Mouse (Mus musculus) G1E-ER4 (cell line): ENCODE data around the gene Tifab. TPM values are rescaled to one million over a fixed set of nuclear protein-coding genes. Genes with fewer than 3 reads are reported as not detected.

Source experiments
- GATA1 ChIP-seq: IDR thresholded peaks from one replicate; pipeline ENCODE4 v1.8.0; 2012; ENCODE audit warnings: low read length, inconsistent platforms
- polyA plus RNA-seq: library from polyadenylated mRNA; stranded (reverse); fragments of >175 nt; gene quantifications from 2 replicates; pipeline ENCODE4 v1.2.3, GENCODE M21; 2012

Tifab gene
- polyA plus RNA-seq, 1 experiment, result not detected

DNA sequence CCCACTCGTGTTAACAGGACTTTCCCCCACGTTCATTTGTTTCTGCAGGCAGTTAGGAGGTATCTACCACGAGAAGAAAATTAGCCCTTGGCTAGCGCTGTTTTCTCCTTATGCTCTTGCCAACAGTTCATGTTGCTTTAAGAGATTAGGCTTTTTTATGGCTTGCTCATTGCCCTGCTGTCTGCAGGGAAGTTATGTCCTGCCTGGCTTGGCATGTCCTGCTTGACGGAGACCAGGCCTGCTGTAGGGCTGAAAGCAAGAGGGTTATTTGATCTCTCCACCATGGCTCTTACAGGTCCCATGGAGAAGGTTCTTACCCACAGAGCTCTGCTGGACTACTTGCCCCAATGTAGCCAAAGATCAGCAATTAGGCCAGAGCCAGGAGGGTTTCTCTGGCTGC, 23.6 kb downstream of the Tifab start:
- no peak for TF ChIP-seq GATA1

DNA sequence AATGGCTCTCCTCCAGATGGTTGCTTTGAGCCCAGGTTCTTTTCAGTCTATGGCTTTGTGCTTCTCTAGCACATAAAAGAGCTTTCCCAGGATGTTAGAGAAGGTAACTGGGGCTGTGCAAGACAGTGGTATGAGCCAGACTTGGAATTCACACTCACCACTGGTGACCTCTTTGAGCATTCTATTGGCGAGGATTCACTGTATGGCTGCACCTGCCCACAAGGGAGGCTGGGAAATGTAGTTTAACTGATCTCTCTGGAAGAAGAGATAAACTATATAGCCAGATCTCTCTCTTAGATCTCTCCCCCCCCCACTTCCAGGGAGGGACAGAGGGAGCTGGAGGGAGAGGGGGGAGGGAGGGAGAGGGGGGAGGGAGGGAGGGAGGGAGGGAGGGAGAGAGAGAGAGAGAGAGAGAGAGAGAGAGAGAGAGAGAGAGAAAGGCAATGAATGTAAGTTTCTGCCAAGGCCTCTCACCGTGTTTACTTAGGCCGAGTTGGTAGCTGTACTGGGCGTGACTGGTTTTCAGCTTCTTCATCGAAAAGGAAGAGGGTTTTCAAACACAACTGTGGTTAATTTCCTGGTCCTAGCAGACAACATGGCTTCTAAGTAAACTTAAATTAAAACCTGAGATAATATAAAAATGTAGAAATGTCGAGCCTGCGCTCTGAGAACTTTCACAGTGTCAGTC, 25.8 kb downstream of the Tifab start:
- no peak for TF ChIP-seq GATA1

DNA sequence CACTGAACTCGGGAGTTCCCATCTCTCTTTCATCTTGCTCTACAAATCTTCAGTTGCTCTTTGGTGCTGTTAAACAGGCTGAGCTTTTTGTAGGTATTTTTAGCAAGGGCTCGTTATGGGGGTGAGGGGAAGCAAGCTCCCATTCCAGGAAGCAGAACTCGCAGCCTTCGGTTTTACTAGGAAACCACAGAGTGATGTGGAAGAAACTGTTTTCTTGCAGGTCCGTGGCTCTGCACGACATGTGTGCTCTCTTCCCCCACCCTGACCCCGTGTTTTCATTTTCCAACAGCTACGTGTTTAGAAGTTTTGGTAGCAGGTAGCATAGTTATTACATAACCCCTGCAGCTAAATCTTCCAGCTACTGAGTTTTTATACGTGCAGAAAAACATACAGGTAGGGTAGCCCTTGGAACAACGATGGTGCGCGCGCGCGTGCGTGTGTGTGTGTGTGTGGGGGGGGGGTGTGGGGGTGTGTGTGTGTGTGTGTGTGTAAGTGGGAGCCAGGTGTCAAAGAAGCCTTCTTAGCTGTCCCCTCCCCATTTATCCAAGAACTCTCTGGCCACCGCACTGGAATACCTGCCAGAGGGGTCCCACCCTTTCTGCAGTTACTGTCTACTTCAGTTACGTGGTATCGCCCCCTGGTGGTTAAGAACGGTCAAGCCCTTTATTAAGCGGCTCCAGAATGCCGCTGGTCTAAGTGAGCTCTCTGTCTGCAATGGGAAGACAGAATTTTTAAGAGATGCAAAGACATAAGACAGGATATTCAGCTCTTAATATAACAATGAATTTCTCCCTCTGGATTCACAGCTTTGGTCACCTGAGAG, 27.1 kb downstream of the Tifab start:
- TF ChIP-seq GATA1, result no peak

DNA sequence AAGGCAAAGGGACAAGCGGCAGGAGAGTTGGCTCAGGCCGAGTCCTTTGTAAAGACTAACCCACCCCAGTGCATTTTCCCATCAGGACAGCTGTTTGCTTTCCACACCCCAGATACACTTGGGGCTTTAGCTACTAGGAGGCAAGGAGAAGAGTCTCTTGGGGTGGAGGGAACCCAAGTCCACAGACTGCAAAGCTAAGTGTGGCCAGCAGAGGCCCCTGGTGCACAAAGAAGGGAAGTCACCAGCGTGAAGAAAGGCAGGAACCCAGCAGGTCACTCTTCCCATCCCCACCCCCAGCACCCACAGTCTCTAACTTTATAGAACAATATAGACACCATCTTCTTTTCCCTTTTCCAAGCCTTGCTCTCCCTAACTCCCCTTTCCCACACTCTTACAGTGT, 33.2 kb downstream of the Tifab start:
- TF ChIP-seq GATA1, result no peak

DNA sequence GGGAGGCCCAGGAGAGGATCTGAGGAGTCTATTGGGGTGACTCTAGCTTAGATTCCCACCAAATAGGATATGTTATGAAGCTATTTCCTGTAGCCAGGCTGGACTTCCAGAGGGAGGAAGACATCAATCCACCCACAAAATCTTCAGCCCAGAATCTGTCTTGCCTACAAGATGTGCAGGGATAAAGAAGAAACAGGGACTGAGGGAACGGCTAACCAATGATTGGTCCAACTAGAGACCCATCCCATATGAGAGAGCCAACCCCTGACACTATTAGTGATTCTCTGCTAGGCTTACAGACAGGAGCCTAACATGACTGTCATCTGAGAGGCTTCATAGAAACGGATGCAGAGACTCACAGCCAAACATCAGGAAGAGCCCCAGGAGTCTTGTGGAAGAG, 34.7 kb downstream of the Tifab start:
- no peak for TF ChIP-seq GATA1

DNA sequence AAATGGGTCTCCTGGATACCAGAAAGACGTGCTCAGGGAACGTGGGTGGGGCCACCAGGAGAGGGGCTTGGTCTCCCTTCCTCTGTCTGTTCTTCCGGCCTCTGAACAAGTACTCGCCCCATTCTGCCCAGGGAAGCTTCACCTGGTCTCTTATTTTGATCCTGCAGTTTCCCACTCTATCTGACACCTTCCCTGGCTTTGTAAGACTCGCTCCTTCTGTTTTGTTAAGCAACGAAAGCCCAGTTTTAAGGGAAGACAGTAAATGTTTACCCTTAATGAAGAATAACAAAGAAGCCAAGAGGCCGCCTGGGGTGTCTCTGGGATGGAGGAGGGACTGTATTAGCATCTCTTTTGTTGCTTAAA, 35.6 kb downstream of the Tifab start:
- TF ChIP-seq GATA1, result no peak

DNA sequence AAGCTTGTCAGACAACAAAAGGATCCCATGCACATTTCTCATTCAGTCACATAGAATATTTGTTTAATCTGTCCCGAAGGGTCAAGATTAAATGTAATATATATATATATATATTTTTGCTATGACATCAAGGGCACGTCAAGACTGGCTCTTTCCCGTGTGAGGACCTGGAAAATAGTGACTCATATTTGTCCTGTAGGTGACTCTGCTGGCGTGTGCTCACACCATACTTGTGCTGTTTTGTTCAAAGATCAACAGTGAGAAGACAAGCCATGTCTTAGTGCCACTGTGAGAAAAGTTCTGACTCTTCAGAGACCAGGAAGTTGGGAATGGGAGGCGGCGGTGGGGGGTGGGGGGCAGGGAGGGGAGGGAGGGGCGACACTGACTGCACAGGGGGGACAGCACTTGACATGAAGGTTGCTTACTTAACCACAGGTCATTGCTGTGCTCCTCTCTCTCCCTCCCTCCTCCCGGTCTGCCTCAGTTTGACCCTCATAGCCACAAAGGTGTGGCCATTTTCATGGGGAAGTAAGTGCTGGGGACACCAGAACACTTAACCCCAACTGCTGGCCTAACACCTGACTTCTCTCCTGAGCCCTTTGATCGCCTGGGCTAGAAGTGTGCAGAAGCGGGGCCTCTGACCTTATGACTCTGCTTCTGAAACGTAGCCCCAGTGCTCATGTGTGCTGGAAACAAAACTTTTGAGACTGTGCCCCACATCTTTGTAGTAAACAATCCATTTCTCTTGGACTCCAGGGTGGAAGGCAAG, 36.1 kb downstream of the Tifab start:
- TF ChIP-seq GATA1, result no peak

DNA sequence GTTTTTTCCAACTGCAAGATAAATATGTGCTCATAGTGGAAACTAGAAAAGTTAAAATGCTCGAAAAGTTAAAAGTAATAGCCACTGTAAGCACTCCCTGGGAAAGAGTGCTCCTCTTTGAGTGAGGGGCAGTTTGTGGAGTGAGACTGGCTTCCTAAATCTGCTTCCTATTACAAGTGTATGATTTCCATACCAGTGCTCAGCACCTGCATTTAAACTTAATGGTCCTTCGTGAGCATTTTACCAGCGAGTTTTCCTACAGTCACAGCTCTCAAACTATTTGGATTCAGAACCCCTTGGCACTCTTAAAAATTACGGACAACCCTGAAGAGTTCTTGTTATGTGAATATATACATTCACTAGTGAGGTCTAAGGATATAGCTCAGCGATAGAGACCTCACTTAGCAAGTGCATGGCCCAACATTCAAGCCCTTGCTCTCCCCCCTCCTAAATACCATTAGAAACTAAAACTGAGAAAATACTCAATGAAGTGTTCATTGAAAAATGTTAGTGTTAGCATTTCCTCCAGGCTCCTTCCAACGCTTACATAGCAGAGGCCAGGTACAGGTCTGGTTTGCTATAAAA, 39.4 kb downstream of the Tifab start:
- TF ChIP-seq GATA1, result no peak

DNA sequence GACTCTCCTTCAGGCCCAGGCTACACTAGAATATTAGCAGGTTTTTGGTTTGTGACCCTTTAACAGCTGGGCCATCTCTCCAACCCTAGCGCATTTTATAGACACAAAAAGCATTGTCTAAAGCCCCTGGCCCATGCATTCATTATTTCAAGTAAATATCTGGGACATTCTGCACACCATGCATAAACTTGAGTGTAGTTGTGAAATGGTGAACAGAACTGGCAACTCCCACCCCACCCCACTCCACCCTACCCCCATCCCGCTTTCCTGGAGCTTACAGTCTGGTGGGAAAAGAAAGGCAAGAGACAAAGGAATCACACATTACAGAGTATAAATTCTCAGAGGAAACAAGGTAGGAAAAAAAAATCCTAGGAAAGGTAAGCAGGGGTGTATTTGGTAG, 42.5 kb downstream of the Tifab start, which contains the start of gene H2afy:
Gene H2afy, minus strand, starts transcription at position 162 of the 400 bp plus-strand sequence.
- no peak for TF ChIP-seq GATA1

DNA sequence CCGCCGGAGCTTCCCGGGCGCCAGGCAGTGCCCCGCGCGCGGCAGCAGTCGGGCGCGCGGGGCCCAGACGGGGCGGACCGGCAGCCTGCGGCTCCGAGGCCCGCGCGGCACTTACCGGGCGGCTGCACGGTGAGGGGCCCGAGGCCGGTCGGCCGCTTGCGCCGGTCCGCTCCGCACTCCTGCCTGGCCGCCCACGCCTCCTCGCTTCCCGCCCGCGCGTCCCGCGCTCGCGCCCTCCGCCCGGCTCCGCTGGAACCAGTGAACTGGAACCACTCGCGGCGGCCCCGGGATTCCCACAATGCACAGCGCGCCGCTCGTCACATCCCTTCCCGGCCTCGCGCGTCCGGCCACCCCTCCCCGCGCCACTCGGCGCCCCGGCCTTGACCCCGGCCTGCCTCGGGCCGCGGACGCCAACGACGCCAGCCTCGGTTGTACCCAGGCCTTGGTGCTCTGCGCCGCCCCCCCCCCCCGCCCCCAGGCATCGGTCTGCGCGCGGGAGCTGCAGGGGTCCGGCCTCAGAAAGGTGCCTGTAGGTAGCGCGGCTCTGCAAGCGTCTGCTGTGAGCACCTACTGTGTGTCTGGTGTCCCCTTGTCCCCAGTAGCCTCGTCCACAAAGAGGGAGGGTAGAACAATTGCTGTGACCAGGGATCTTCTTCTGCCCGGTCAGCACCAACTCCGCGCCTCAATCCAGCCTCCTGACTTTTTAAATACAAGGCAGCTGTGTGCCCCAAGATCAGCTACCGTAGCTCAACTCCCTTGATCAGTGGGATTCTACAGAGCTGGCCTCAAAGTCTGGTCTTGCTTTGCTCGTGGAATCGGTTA, 43.2 kb downstream of the Tifab start:
- no peak for TF ChIP-seq GATA1

DNA sequence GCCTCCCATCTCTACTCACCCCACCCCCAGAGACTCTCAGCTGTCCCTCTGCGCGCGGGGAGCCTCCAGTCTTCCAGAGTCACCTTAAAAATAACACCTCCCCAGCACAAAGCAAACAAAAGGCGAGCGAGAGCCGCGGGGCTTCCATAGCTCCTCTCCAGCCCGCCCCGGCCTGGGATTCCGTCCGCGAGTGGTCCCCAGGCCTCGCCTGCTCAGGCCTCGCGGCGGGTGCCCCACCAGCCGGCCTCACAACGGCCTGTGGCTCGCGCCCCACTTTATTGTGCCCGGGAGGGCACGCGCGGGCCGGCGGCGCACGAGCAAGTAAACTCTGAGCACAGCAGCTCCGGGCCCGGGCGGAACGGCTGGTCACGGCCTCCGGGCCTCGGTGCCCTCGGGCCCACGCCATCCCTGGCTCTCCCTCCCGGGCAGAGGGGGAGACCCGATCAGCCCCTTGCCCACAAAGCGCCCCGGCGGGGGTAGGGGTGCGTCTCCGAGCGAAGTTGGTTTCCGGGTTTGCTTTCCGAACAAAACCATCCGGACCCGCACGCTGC, 44.0 kb downstream of the Tifab start:
- TF ChIP-seq GATA1, result no peak

DNA sequence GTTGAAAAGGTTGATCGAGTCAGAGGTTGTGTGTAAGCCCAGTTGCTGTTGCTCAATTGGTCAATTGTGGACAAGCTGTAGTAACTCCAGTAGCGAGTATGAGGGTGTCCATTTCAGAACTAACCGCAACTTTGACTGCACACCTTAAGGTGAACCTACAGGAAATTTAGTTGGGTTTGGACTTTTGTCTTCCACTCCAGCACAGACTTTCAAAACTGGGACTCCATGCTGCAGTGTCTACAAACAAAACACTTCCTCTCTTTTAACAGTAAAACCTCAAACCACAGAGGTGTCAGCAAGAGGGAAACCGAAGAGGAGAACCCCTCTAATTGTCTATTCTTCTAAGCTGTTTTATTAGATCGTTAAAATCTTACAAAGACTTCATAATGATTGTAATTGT, 44.7 kb downstream of the Tifab start:
- no peak for TF ChIP-seq GATA1

DNA sequence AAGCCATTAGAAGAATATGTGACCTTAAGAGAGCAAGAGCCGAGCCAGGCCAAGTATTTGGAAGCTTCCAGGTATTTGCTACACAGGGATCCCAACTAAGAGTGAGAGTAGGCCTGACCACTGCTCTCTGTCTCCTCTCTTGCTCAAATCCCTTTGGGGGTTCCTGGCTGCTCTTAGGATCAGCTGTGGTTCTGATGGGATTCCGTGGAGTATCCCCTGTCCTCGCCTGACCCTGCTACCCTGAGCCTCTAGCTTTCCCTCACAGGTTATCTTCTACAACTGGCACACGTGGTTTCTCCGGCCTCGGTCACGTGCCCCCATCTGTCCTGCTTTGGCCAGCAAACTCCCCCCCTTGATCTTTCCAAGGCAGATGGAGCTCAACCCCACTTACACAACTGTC, 45.7 kb downstream of the Tifab start:
- no peak for TF ChIP-seq GATA1

DNA sequence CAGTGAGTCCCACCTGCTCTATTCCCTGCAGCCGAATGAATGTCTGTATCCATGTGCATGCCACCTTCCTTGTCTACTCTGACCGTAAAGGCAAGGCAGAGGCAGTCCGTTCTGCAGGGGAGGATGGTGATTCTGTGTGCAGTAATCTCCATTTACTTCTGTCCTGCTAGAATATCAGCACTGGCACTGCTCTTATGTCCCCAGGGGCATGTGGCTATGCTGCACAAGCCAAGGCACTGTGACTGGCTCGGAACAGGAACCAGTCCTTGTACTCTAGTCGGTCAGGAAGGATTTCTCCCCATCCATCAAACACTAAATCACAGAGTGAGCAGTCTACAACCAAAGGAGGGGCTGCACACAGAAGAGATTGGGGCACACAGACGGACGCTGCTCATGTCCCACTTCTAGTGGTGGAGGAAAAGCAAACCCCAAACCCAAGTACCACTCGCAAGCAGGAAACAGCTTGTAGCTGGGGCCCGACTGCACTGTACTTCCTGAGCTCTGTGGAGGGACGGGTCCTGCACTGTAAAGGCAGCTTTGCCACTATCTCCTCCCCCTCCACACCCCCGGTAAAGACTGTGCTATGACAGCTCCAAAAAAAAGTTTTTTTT, 46.3 kb downstream of the Tifab start:
- no peak for TF ChIP-seq GATA1
